Mouse (Mus musculus): ENCODE results near the gene Zfp62. TPM values are rescaled to one million over a fixed set of nuclear protein-coding genes. Genes with fewer than 3 reads are reported as not detected.

Gene Zfp62
- polyA plus RNA-seq, 1 experiment from 2014 or later = 66.1 TPM

DNA sequence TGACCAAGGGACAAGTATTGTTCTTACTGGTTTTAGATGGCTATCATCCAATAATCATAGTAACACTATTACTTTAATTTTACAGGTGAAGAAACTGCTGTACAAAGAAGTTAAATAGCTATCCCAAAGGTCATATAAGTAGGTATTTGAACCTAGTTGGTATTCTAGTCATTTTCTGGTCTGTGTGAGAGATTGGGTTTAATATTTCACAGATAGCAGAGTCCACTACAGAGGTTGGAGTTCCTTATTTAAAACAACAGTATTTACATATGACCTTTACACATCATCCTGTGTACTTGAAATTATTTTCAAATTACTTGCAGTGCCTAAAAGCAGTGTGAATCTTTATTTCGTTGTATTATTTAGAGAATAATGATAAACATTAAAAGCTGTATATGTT is 10.4 kb downstream of the Zfp62 start:
- no peak for DNase-seq (ENCODE audit: low spot score)
- no peak for ATAC-seq (replicated peaks; ENCODE audit: insufficient number of reproducible peaks, low FRiP score, low TSS enrichment, low read depth)
- H3K9me3 ChIP-seq (replicated peaks; ENCODE audit: control insufficient read depth, low read length) = no peaks in the 10 kb centered on the region
- no peak overlapping the region for H3K27ac ChIP-seq (replicated peaks; ENCODE audit: low read depth, low read length)
- H3K36me3 ChIP-seq (replicated peaks; ENCODE audit: control insufficient read depth, insufficient read depth, low read depth, low read length) = peaks cover 17% of the 10 kb centered on the region
- H3K9ac ChIP-seq (replicated peaks; ENCODE audit: low read length) = no peak overlapping the region
- no peaks in the 10 kb centered on the region for H3K4me1 ChIP-seq (ENCODE audit: control insufficient read depth, insufficient read depth, low read length)
- H3K27me3 ChIP-seq (ENCODE audit: control insufficient read depth, insufficient read depth, low read length) = no peaks in the 10 kb centered on the region
- H3K4me2 ChIP-seq (ENCODE audit: low read depth, low read length) = no peak overlapping the region
- H3K4me3 ChIP-seq (ENCODE audit: low read depth, low read length) = no peak overlapping the region
- 100% methylated on average over 1 of the region's 1 CpGs for WGBS

DNA sequence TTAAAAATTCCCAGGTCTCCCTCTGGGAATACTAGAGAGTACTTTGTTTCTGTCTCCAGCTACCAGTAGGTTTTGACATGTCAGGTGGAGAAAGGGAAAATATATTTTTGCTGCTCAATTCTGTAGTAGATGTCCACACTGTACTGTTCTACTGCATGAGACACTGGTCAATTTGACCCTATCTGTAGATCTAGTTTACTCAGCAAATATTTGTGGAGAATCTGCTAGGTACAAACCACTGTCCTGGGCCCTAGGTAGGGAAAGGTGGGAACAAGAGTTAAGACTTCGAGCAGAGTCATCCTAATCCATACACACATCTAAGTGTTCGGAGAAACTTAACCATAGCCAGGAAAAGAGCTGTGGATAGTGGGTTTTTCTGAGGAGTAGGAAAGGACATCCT is 16.2 kb downstream of the Zfp62 start:
- no peaks in the 10 kb centered on the region for H3K9me3 ChIP-seq (replicated peaks; ENCODE audit: control insufficient read depth, low read length)
- WGBS = 96% methylated on average over 2 of the region's 2 CpGs
- no peak overlapping the region for H3K9ac ChIP-seq (replicated peaks; ENCODE audit: low read length)

DNA sequence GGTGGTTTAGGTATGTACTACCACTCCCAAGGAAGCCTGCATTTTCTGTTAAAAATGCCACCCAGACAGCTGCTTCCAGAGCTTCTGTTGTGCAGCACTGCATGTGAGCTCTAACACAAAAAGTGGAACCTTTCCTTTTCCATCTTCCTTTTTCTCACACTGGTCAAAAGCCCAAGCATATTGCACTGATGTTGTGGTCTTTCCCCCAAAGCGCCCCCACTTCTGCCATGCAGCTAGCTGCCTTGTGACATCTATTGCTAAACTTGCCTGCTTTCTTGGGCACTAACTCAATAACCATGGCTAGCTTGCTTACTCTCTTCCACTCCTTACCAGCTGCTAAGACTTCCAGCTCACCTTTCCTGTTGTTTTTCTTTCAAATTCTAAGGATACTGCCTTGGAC is 21.4 kb downstream of the Zfp62 start:
- DNase-seq (ENCODE audit: low spot score) = no peak
- H3K4me3 ChIP-seq (ENCODE audit: low read depth, low read length) = no peak overlapping the region
- H3K4me1 ChIP-seq (ENCODE audit: control insufficient read depth, insufficient read depth, low read length) = no peaks in the 10 kb centered on the region
- no peak overlapping the region for H3K27ac ChIP-seq (replicated peaks; ENCODE audit: low read depth, low read length)
- H3K36me3 ChIP-seq (replicated peaks; ENCODE audit: control insufficient read depth, insufficient read depth, low read depth, low read length) = no peaks in the 10 kb centered on the region
- no peak for ATAC-seq (replicated peaks; ENCODE audit: insufficient number of reproducible peaks, low FRiP score, low TSS enrichment, low read depth)
- 76% methylated on average over 1 of the region's 1 CpGs for WGBS
- H3K27me3 ChIP-seq (ENCODE audit: control insufficient read depth, insufficient read depth, low read length) = no peaks in the 10 kb centered on the region
- H3K9ac ChIP-seq (replicated peaks; ENCODE audit: low read length) = no peak overlapping the region
- H3K9me3 ChIP-seq (replicated peaks; ENCODE audit: control insufficient read depth, low read length) = no peaks in the 10 kb centered on the region
- no peak overlapping the region for H3K4me2 ChIP-seq (ENCODE audit: low read depth, low read length)

More for the DNA sequence above, 16.2 kb downstream of the Zfp62 start:
- H3K4me2 ChIP-seq (ENCODE audit: low read depth, low read length) = no peak overlapping the region
- no peak overlapping the region for H3K4me3 ChIP-seq (ENCODE audit: low read depth, low read length)
- H3K27ac ChIP-seq (replicated peaks; ENCODE audit: low read depth, low read length) = no peak overlapping the region
- ATAC-seq (replicated peaks; ENCODE audit: insufficient number of reproducible peaks, low FRiP score, low TSS enrichment, low read depth) (no peak), DNase-seq (ENCODE audit: low spot score) (no peak)
- peaks cover 17% of the 10 kb centered on the region for H3K36me3 ChIP-seq (replicated peaks; ENCODE audit: control insufficient read depth, insufficient read depth, low read depth, low read length)
- H3K27me3 ChIP-seq (ENCODE audit: control insufficient read depth, insufficient read depth, low read length) = no peaks in the 10 kb centered on the region
- H3K4me1 ChIP-seq (ENCODE audit: control insufficient read depth, insufficient read depth, low read length) = no peaks in the 10 kb centered on the region

DNA sequence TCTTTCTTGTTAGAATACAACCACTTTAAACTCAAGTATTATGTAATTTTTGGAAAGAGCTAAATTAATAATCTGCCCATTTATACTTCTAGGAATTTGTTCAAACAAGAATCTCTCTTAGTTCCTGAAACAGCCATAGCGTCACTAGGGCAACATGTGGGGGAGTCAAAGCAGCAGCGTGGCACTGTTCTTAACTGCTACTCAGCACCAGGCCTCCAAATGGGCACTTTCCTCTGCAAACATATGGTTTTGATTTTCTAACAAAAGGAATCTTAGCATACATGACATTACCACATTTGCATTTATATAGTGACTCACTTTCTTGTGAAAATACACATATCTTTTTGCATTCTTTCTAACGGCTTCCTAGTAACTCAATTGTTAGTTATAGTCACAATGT is 29.7 kb downstream of the Zfp62 start:
- H3K4me3 ChIP-seq (ENCODE audit: low read depth, low read length) = no peak overlapping the region
- 71% methylated on average over 3 of the region's 3 CpGs for WGBS
- no peak overlapping the region for H3K9ac ChIP-seq (replicated peaks; ENCODE audit: low read length)
- no peaks in the 10 kb centered on the region for H3K27me3 ChIP-seq (ENCODE audit: control insufficient read depth, insufficient read depth, low read length)
- no peaks in the 10 kb centered on the region for H3K9me3 ChIP-seq (replicated peaks; ENCODE audit: control insufficient read depth, low read length)
- no peaks in the 10 kb centered on the region for H3K36me3 ChIP-seq (replicated peaks; ENCODE audit: control insufficient read depth, insufficient read depth, low read depth, low read length)
- no peak for ATAC-seq (replicated peaks; ENCODE audit: insufficient number of reproducible peaks, low FRiP score, low TSS enrichment, low read depth)
- no peaks in the 10 kb centered on the region for H3K4me1 ChIP-seq (ENCODE audit: control insufficient read depth, insufficient read depth, low read length)
- no peak overlapping the region for H3K27ac ChIP-seq (replicated peaks; ENCODE audit: low read depth, low read length)
- H3K4me2 ChIP-seq (ENCODE audit: low read depth, low read length) = no peak overlapping the region
- no peak for DNase-seq (ENCODE audit: low spot score)

DNA sequence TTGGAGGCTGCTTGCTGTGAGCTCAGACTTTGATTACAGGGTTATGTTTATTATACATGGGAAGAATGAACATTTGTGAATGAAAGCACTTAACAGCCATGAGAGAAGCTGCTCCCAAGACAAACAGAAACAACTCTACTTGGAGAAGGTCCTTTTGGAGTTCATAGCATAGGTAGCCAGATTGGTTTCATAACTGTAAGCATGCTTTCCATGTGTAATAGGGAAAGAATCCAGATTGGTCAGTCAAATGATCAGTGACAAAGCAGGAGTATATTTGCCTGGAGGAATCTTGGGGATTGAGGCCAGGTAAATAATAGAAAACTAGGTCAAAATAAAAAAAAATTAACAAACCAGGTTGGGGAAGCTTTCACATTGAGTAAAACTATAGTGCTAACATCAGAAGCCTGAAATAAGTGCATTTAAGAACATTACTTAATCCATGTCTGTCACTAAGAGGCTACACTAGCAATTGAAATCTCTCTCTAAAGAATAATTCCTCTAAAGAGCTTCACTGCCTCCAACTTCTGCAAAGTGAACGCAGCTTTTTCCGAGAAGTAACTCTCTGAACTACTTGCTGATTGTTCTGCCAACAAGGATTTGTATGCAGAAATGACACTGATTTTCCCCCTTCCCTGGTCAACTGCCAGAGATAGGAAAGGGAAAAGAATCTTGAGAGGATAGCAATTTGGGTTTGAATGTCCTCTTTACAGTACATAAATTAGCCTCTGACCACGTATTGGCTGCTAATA is 32.5 kb downstream of the Zfp62 start:
- no peaks in the 10 kb centered on the region for H3K9me3 ChIP-seq (replicated peaks; ENCODE audit: control insufficient read depth, low read length)
- no peaks in the 10 kb centered on the region for H3K36me3 ChIP-seq (replicated peaks; ENCODE audit: control insufficient read depth, insufficient read depth, low read depth, low read length)
- H3K4me2 ChIP-seq (ENCODE audit: low read depth, low read length) = no peak overlapping the region
- no peak overlapping the region for H3K9ac ChIP-seq (replicated peaks; ENCODE audit: low read length)
- no peaks in the 10 kb centered on the region for H3K4me1 ChIP-seq (ENCODE audit: control insufficient read depth, insufficient read depth, low read length)
- DNase-seq (ENCODE audit: low spot score) (no peak), ATAC-seq (replicated peaks; ENCODE audit: insufficient number of reproducible peaks, low FRiP score, low TSS enrichment, low read depth) (no peak)
- no peaks in the 10 kb centered on the region for H3K27me3 ChIP-seq (ENCODE audit: control insufficient read depth, insufficient read depth, low read length)
- H3K4me3 ChIP-seq (ENCODE audit: low read depth, low read length) = no peak overlapping the region
- WGBS = 64% methylated on average over 3 of the region's 3 CpGs
- H3K27ac ChIP-seq (replicated peaks; ENCODE audit: low read depth, low read length) = no peak overlapping the region

DNA sequence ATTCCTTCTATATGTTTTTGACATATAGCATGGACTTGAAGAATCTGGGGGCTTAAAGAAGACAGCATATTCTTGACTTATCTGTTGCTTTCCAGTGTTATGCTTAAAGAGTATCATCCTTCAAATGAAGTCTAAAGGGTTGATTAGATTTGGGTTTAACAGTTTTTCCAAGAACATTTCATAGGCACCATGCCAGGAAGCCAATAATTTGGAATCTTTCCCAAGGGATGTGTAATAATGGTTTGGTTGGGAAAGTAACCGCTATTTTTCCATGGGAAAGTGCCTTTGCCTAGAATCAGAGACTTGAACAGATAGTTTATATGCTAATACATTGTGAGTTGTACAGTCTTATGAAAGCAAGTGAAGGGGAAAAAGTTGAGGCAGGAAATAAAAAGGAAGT is 33.8 kb downstream of the Zfp62 start:
- H3K4me1 ChIP-seq (ENCODE audit: control insufficient read depth, insufficient read depth, low read length) = no peaks in the 10 kb centered on the region
- H3K9me3 ChIP-seq (replicated peaks; ENCODE audit: control insufficient read depth, low read length) = no peaks in the 10 kb centered on the region
- no peak overlapping the region for H3K9ac ChIP-seq (replicated peaks; ENCODE audit: low read length)
- no peak overlapping the region for H3K27ac ChIP-seq (replicated peaks; ENCODE audit: low read depth, low read length)
- no peaks in the 10 kb centered on the region for H3K27me3 ChIP-seq (ENCODE audit: control insufficient read depth, insufficient read depth, low read length)
- DNase-seq (ENCODE audit: low spot score) (no peak), ATAC-seq (replicated peaks; ENCODE audit: insufficient number of reproducible peaks, low FRiP score, low TSS enrichment, low read depth) (no peak)
- H3K4me2 ChIP-seq (ENCODE audit: low read depth, low read length) = no peak overlapping the region
- no peaks in the 10 kb centered on the region for H3K36me3 ChIP-seq (replicated peaks; ENCODE audit: control insufficient read depth, insufficient read depth, low read depth, low read length)
- no peak overlapping the region for H3K4me3 ChIP-seq (ENCODE audit: low read depth, low read length)
- WGBS = 87% methylated on average over 1 of the region's 1 CpGs

DNA sequence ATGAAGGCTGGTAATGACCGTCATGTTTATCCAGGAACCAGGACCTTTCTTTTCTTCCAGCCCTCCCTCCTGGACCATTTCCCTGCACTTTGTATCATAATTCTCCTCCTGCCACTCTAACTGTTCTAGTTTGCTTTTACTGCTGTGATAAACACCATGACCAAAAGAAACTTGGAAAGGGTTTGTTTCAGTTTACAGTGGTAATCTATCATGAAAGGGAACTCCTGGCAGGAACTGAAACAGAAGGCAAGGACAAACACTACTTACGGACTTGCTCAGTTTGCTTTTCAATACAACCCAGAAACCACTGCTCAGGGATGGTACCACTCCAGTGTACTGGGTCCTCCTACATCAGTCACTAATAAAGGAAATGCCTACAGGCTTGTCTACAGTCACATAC is 34.4 kb downstream of the Zfp62 start:
- no peak for ATAC-seq (replicated peaks; ENCODE audit: insufficient number of reproducible peaks, low FRiP score, low TSS enrichment, low read depth)
- H3K4me3 ChIP-seq (ENCODE audit: low read depth, low read length) = no peak overlapping the region

DNA sequence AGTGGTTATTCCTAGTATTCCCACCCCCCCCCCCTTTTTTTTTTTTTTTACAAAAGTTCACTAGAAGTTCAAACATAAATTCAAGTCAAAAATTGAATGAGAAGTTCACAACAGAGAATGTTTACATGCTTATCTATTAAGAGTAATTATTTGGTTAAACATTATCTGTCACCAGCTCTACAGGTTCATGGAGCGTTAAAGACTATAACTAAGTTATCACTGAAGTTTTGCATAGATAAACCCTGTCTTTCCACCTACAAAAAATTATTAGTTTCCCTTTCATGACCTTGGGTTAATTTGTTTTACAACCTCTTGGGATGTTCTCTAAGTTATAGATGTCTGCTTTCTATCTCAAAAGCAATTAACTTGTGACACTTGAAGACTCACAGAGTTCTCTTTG is 37.2 kb downstream of the Zfp62 start:
- H3K9ac ChIP-seq (replicated peaks; ENCODE audit: low read length) = no peak overlapping the region
- no peak overlapping the region for H3K4me2 ChIP-seq (ENCODE audit: low read depth, low read length)
- H3K27ac ChIP-seq (replicated peaks; ENCODE audit: low read depth, low read length) = no peak overlapping the region
- H3K36me3 ChIP-seq (replicated peaks; ENCODE audit: control insufficient read depth, insufficient read depth, low read depth, low read length) = no peaks in the 10 kb centered on the region
- H3K27me3 ChIP-seq (ENCODE audit: control insufficient read depth, insufficient read depth, low read length) = no peaks in the 10 kb centered on the region
- no peaks in the 10 kb centered on the region for H3K4me1 ChIP-seq (ENCODE audit: control insufficient read depth, insufficient read depth, low read length)
- ATAC-seq (replicated peaks; ENCODE audit: insufficient number of reproducible peaks, low FRiP score, low TSS enrichment, low read depth) (no peak), DNase-seq (ENCODE audit: low spot score) (no peak)
- no peaks in the 10 kb centered on the region for H3K9me3 ChIP-seq (replicated peaks; ENCODE audit: control insufficient read depth, low read length)
- no peak overlapping the region for H3K4me3 ChIP-seq (ENCODE audit: low read depth, low read length)
- WGBS = 97% methylated on average over 1 of the region's 1 CpGs

More for the DNA sequence above, 34.4 kb downstream of the Zfp62 start:
- Histone ChIP-seq H3K4me1 (ENCODE audit: control insufficient read depth, insufficient read depth, low read length) (no peaks in the 10 kb centered on the region), H3K4me2 (ENCODE audit: low read depth, low read length) (no peak overlapping the region), H3K27me3 (ENCODE audit: control insufficient read depth, insufficient read depth, low read length) (no peaks in the 10 kb centered on the region), H3K9me3 (replicated peaks; ENCODE audit: control insufficient read depth, low read length) (no peaks in the 10 kb centered on the region), H3K36me3 (replicated peaks; ENCODE audit: control insufficient read depth, insufficient read depth, low read depth, low read length) (no peaks in the 10 kb centered on the region), H3K27ac (replicated peaks; ENCODE audit: low read depth, low read length) (no peak overlapping the region), H3K9ac (replicated peaks; ENCODE audit: low read length) (no peak overlapping the region)
- DNase-seq (ENCODE audit: low spot score) = no peak
- WGBS = 82% methylated on average over 2 of the region's 2 CpGs
